Mouse (Mus musculus) splenic B cell, adult 2 months (primary cell): ENCODE results near the gene Oser1.

Source experiments
- DNase-seq: peaks from one replicate; pipeline ENCODE4 v3.0.0-alpha.2; 2011; ENCODE audit warnings: low read depth, low spot score
- H3K27me3 ChIP-seq: 2 replicates; pipeline ENCODE4 v1.6.1; 2012; ENCODE audit warnings: mild to moderate bottlenecking, low read length, moderate library complexity, mixed read lengths; ENCODE audit not compliant: control insufficient read depth, poor library complexity, insufficient read depth, severe bottlenecking
- H3K36me3 ChIP-seq: 2 replicates; pipeline ENCODE4 v1.6.1; 2012; ENCODE audit warnings: mild to moderate bottlenecking, low read length, moderate library complexity, mixed read lengths; ENCODE audit not compliant: control insufficient read depth, poor library complexity, insufficient read depth, severe bottlenecking

Gene Oser1

DNA sequence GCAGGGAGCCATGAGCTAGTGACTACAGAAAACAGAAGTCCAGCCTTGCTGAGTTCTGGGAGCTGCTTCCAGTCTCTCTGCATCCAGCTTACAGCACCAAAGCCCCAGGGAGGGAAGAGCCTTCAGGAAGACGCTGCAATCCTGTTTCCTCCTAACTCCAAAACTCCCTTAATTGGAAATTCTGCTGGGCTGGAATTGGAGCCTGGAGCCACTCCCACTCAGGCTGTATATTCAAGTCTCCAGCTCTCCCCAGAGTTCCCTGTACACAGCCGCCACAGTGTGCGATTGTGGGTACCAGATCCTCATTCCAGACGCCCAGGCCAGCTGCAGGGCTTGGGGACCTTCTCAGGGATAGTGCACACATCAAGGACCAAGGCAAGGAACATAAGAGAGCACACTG, 54.3 kb downstream of the Oser1 start:
- Histone ChIP-seq H3K27me3 (no peaks in the 10 kb centered on the region), H3K36me3 (no peaks in the 10 kb centered on the region)
- DNase-seq = no peak

DNA sequence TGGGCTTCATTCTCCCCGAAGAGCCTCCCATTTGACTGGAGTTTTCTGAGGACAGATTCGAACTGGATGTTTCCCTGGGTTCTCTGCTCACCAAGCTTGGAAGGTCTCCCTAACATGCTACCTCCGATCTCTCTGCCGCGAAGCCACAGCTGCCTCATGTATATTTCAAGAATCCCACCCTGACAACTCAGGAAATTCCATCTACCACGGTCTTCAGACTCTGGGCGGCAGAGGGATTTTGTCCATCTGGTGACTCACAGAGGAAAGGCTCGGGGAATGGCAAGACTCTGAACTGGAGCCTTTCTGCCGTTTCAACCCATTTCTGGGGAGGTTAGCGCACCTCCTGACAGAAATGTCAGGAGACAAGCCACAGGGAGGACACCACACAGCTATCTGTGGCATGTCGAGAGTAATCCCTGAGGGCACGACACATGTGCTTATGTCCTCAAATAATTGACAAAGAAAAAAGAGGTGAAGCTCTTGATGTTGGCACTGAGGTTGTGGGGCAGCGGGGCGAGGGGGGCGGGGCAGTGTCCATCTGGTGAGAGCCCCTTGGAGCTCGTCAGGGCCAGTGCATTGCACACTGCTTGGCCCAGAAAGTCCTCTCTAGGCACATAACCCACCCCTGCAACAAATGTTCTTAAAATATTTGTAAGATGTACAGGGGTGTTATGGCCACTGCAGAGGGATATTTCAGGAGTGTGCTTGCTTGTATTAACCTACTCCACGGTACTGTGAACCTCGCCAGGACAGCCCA, 59.5 kb downstream of the Oser1 start:
- DNase-seq = no peak
- no peaks in the 10 kb centered on the region for H3K27me3 ChIP-seq
- no peaks in the 10 kb centered on the region for H3K36me3 ChIP-seq

DNA sequence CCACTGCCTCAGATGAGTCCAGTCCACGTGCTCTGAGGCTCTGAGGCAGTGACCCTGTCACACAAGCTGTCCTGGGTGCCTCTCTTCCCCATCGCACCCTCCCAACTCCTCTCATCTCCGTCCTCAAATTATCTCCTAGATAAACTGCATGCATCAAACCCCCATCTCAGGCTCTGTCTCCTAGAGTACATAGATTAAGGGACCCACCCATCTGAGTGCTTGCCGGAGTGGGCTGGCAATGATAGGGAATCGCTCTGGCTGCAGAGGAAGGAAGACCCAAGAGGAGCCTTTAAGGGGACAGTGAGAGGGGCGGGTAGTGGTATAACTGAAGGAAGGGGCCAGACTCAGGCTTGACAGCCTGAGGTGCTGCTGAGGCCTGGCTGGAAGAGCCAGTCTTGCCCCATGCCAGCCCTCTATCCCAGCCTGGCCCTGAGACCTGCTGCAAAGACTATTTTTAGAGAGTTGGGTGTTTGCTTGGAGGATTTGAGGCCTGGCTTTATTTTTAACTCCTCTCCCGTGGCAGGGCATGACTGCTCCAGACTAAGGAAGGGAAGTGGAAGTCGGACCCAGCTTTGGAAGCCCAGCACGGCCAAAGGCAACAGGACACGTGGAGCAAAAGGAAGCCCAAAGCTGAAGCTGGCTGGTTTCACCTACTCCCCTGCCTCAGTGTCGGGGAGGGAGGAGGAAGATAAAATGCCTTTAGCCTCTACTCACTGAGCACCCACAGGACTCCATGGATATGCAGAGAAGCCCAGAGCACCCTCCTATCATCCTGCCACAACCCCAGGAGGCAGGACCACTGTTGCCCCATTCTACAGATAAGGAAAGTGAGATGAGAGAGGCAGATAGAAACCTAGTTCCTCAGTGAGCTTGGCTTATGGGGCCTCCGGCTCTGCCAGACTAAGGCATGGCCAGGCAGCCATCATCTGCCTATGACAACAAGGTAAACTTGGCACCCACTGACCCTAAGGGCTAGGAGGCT, 61.3 kb downstream of the Oser1 start:
- no peak for DNase-seq
- Histone ChIP-seq H3K36me3 (no peaks in the 10 kb centered on the region), H3K27me3 (no peaks in the 10 kb centered on the region)

DNA sequence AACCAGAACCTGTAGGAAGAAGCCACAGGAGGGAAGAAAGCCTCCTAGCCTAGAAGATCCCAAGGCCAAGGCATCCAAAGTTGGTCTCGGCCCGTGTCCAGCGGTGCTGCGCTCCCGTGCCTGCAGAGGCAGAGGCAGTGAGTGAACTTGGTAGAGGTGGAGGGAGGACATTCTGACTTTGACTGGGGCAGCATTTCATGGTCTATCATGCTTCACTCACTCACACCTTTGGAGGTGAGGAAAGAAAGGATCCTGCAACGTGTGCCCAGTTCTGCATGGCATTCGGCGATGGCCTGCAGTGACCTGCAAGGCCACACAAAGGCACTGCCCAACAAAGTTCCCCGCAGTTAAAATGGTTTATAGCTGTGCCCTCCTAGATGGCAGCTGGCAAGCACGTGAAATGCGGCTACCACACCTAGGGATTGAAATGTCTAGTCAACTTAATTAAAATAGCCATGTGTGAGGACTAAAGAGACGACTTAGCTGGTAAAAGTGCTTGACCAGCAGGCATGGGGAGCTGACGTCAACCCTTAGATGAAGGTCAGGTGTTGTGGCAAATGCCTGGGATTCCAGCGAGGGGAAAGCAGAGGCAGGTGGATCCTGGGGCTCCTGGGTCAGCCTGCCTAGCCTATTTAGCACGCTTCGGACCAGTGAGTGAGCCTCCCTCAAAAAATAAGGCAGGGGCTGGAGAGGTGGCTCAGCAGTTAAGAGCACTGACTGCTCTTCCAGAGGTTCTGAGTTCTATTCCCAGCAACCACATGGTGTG, 63.5 kb downstream of the Oser1 start:
- DNase-seq = no peak
- Histone ChIP-seq H3K36me3 (no peaks in the 10 kb centered on the region), H3K27me3 (no peaks in the 10 kb centered on the region)

DNA sequence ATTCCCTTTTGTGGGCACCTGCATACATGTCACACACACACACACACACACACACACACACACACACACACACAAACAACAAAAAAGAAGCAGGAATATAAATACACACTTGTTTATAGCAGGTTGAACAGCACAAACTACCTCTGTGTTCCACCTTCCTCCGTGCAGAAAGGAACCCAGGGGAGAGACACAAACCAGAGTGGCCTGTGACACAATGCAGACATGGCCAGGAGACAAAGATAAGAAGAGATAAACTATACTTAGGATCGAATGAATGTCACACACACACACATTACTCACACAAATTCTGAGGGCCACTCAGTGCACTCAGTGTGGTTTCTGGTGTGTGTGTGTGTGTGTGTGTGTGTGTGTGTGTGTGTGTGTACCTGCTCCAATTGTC, 65.2 kb downstream of the Oser1 start:
- no peak for DNase-seq
- no peaks in the 10 kb centered on the region for H3K27me3 ChIP-seq
- no peaks in the 10 kb centered on the region for H3K36me3 ChIP-seq

DNA sequence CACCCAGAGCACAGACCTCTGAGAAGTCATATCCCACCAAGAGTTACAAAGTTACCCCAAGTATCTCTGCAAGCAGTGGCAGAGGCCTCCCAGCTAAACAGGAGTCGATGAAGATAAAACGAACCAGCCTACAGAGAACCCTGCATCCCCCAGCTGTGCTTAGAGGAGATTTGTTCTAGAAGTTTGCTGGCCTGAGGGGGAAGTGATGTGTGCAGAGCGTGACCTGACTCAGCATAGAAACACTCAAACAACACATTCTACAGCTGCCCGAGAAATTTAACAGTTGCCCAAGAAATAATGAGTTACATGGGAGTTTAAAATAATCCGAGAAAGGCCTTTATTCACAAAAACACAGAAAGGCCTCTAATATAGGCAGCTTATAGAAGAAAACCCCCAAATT, 65.8 kb downstream of the Oser1 start:
- no peaks in the 10 kb centered on the region for H3K36me3 ChIP-seq

DNA sequence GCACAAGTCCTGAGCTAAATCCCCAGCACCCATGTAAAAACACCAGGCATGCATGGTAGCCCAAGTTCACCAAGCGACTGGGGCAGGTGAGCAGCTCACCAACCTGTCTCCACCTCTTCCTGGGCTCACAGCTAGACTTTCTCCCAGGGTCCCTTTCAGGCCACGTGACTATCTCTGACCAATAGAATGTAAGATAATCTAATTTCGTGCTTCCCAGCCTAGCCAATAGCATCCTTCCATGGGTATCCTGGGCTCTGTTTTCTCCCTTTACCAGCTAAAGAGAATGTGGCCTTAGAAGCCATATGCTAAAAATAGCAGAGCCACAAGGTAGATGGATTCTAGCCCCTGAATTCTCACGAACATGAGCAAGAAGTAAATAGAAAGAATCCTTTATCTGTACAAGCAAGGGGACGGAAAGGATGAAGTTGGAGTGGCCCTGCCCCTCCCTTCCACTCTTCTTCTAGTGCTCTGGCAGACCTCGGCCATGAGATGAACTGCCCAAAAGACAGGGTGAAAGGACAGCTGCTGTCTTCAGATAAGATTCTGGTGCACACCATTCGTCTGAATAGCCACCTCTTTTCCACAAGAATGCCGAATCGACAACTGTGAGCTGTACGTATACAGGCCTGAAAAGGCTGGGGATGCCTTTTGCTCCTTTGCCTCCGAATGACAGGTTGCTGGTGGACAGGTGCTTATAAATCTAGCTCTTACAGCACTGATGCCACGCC, 68.2 kb downstream of the Oser1 start:
- Histone ChIP-seq H3K36me3 (no peaks in the 10 kb centered on the region), H3K27me3 (no peaks in the 10 kb centered on the region)
- no peak for DNase-seq

More for the DNA sequence above, 65.8 kb downstream of the Oser1 start:
- no peaks in the 10 kb centered on the region for H3K27me3 ChIP-seq
- no peak for DNase-seq
